Mouse (Mus musculus) heart, embryonic 11.5 days (tissue): ENCODE results near the gene Syngr3. TPM values are rescaled to one million over a fixed set of nuclear protein-coding genes. Genes with fewer than 3 reads are reported as not detected.
"Not testable (repeated sequence)": the region's sequence is repeated elsewhere in the genome, so short reads cannot be mapped to it uniquely, and the experiment has no call there.

Source experiments
- ATAC-seq: fragments of 200-750 bp; cut with Nextera tagmentation; replicated peaks from 2 replicates; pipeline ENCODE4 v1.8.0; 2017; ENCODE audit warnings: moderate library complexity; ENCODE audit not compliant: insufficient number of reproducible peaks, low FRiP score, low TSS enrichment
- H3K27ac ChIP-seq: fragments of 300-500 bp; sonication (generic); 2 replicates; pipeline ENCODE4 v1.5.1; 2014; ENCODE audit warnings: mild to moderate bottlenecking, low read depth, low read length
- H3K27me3 ChIP-seq: fragments of 300-500 bp; sonication (generic); 2 replicates; pipeline ENCODE4 v1.6.1; 2014; ENCODE audit warnings: mild to moderate bottlenecking, low read length, mixed read lengths; ENCODE audit not compliant: control insufficient read depth, insufficient read depth
- H3K36me3 ChIP-seq: fragments of 300-500 bp; sonication (generic); 2 replicates; pipeline ENCODE4 v1.6.1; 2014; ENCODE audit warnings: mild to moderate bottlenecking, low read length, moderate library complexity, mixed read lengths; ENCODE audit not compliant: control insufficient read depth, insufficient read depth
- H3K4me1 ChIP-seq: fragments of 300-500 bp; sonication (generic); 2 replicates; pipeline ENCODE4 v1.6.1; 2014; ENCODE audit warnings: low read length; ENCODE audit not compliant: control insufficient read depth, insufficient read depth
- H3K4me2 ChIP-seq: fragments of 300-500 bp; sonication (generic); 2 replicates; pipeline ENCODE4 v1.6.1; 2014; ENCODE audit warnings: mild to moderate bottlenecking, moderate library complexity
- H3K4me3 ChIP-seq: fragments of 300-500 bp; sonication (generic); 2 replicates; pipeline ENCODE4 v1.5.1; 2014; ENCODE audit warnings: low read depth, low read length
- H3K9ac ChIP-seq: fragments of 300-500 bp; sonication (generic); 2 replicates; pipeline ENCODE4 v1.6.1; 2014; ENCODE audit warnings: mild to moderate bottlenecking, low read depth, low read length, moderate library complexity
- H3K9me3 ChIP-seq: fragments of 300-500 bp; sonication (generic); replicated peaks from 2 replicates; pipeline ENCODE4 v1.6.1; 2016; ENCODE audit warnings: low read length; ENCODE audit not compliant: control insufficient read depth
- WGBS: fragments of 180-500 bp; shearing (Covaris S2); extraction: QIAGEN DNeasy Blood & Tissue Kit; methylation state at CpG from one replicate; pipeline ENCODE4 v1.1.7; 2014; ENCODE audit not compliant: insufficient replicate concordance; 5-methylcytosine and 5-hydroxymethylcytosine counted together
- polyA plus RNA-seq: library from polyadenylated mRNA; unstranded; fragments of >200 nt; fragmentation: Nextera tagmentation; extraction: Ambion mirVana; gene quantifications from 2 replicates; pipeline ENCODE4 v1.2.1, GENCODE M21; 2014

The Syngr3 gene
- polyA plus RNA-seq, 1 experiment from 2014 or later: 0.39 TPM

DNA sequence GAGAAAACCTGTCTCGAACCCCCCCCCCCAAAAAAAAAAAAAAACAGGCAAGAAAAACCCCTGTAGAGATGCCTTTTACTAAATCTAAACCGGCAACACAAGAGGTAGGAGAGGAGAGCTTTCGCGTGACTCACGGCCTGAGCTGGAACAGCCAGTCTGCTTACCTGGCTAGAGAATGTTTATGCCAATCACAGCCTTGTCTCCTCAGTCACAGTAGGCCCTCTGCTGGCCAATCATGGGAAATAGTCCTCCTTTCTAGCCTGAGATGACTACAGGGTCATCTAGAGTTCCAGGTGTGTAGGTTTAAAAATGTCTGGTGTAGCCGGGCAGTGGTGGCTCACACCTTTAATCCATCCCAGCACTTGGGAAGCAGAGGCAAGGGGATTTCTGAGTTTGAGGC lies 22.3 kb downstream of the Syngr3 start:
- 30% methylated on average over 6 of the region's 6 CpGs for WGBS
- Histone ChIP-seq H3K9ac (no peak overlapping the region), H3K36me3 (no peaks in the 10 kb centered on the region), H3K4me2 (no peak overlapping the region), H3K9me3 (no peaks in the 10 kb centered on the region), H3K27me3 (no peaks in the 10 kb centered on the region; the same call in 1 of the 2 replicates), H3K27ac (no peak overlapping the region), H3K4me1 (peaks cover 23% of the 10 kb centered on the region), H3K4me3 (no peak overlapping the region)
- no peak for ATAC-seq

GRCm38 (mm10) chr17:24667011-24667410 lies 22.7 kb downstream of the Syngr3 start:
- not testable (repeated sequence) for H3K9ac ChIP-seq, H3K27ac ChIP-seq, H3K27me3 ChIP-seq, ATAC-seq, H3K9me3 ChIP-seq, H3K36me3 ChIP-seq, H3K4me2 ChIP-seq, H3K4me3 ChIP-seq
- 62% methylated on average over 7 of the region's 7 CpGs for WGBS
- peaks cover 19% of the 10 kb centered on the region for H3K4me1 ChIP-seq

- Histone ChIP-seq H3K4me2 (peak within 1 kb of the TSS; percentile 88), H3K36me3 (no peaks in the 10 kb centered on the region), H3K4me3 (peak within 1 kb of the TSS; percentile 50), H3K9me3 (no peaks in the 10 kb centered on the region), H3K27me3 (peaks cover 43% of the 10 kb centered on the region), H3K4me1 (peaks cover 9% of the 10 kb centered on the region), H3K9ac (peak within 1 kb of the TSS; percentile 60), H3K27ac (no peak within 1 kb of the TSS)
- ATAC-seq: no peak
- 2% methylated on average over 47 of the region's 47 CpGs for WGBS
Measured at GRCm38 (mm10) chr17:24658017-24658758, 31.6 kb downstream of the Syngr3 start, which contains the start of gene Npw. Gene Npw, minus strand, starts transcription at chr17:24658457.

DNA sequence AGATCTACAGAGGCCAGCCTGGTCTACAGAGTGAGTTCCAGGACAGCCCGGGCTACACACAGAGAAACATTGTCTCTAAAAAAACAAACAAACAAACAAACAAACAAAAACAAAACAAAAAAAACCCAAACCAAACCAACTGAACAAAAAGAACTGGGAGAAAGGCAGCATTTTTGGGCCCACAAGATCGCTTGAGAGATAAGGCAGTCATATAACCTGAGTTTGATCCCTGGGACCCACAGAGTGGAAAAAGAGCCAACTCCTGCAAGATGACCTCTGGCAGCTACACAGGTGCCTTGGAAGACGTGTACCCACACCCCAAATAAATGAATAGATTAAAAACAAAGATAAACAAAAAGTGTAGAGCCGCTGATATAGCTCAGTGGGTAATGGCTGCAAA lies 34.8 kb downstream of the Syngr3 start:
- 72% methylated on average over 4 of the region's 4 CpGs for WGBS
- H3K9ac ChIP-seq: no peak overlapping the region
- no peaks in the 10 kb centered on the region for H3K9me3 ChIP-seq
- no peak overlapping the region for H3K4me3 ChIP-seq
- H3K27me3 ChIP-seq: peaks cover 54% of the 10 kb centered on the region
- peaks cover 12% of the 10 kb centered on the region for H3K4me1 ChIP-seq
- H3K36me3 ChIP-seq: no peaks in the 10 kb centered on the region
- H3K27ac ChIP-seq: no peak overlapping the region
- no peak overlapping the region for H3K4me2 ChIP-seq
- ATAC-seq: no peak

- no peak for ATAC-seq
- H3K36me3 ChIP-seq: no peaks in the 10 kb centered on the region
- 3% methylated on average over 19 of the region's 19 CpGs for WGBS
- H3K9ac ChIP-seq: peak overlapping the region; percentile 43; the same call in 1 of the 2 replicates
- H3K27ac ChIP-seq: no peak overlapping the region
- H3K4me2 ChIP-seq: peak overlapping the region; percentile 68
- H3K4me1 ChIP-seq: peaks cover 17% of the 10 kb centered on the region
- H3K9me3 ChIP-seq: no peaks in the 10 kb centered on the region
- peaks cover 46% of the 10 kb centered on the region for H3K27me3 ChIP-seq
- peak overlapping the region; percentile 32 for H3K4me3 ChIP-seq
Measured at GRCm38 (mm10) chr17:24653967-24654710, 35.6 kb downstream of the Syngr3 start.

- Histone ChIP-seq H3K4me3 (no peak overlapping the region), H3K27me3 (peaks cover 40% of the 10 kb centered on the region), H3K27ac (no peak overlapping the region), H3K9ac (no peak overlapping the region), H3K4me2 (no peak overlapping the region), H3K9me3 (no peaks in the 10 kb centered on the region), H3K36me3 (no peaks in the 10 kb centered on the region), H3K4me1 (peaks cover 18% of the 10 kb centered on the region)
- ATAC-seq: no peak
- WGBS: 55% methylated on average over 3 of the region's 3 CpGs
Measured at GRCm38 (mm10) chr17:24651835-24652234, 37.9 kb downstream of the Syngr3 start.

DNA sequence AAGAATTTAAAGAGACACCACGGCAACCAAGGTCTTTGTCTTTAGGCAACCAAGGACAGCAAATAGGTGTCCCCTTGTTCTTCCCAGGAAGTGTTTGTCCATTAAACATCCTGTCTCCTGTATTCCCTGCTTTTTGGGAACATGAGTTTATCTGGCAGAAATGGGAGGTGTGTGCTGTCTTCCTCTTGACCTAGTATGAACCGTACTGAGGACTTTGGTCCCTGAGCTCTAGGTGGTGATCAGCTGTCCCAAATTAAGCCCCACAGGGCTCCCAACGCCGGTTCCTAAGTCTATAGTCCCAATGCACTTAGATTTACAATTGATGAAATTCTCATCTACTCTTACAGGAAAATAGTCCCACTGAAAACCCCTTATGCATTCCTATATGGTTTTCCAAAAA lies 39.0 kb downstream of the Syngr3 start:
- no peaks in the 10 kb centered on the region for H3K36me3 ChIP-seq
- no peaks in the 10 kb centered on the region for H3K9me3 ChIP-seq
- H3K27me3 ChIP-seq: peaks cover 32% of the 10 kb centered on the region
- peak overlapping the region; percentile 98; the same call in 1 of the 2 replicates for H3K4me2 ChIP-seq
- peaks cover 22% of the 10 kb centered on the region for H3K4me1 ChIP-seq
- no peak overlapping the region for H3K4me3 ChIP-seq
- no peak overlapping the region for H3K9ac ChIP-seq
- H3K27ac ChIP-seq: no peak overlapping the region
- ATAC-seq: no peak
- 74% methylated on average over 4 of the region's 4 CpGs for WGBS

DNA sequence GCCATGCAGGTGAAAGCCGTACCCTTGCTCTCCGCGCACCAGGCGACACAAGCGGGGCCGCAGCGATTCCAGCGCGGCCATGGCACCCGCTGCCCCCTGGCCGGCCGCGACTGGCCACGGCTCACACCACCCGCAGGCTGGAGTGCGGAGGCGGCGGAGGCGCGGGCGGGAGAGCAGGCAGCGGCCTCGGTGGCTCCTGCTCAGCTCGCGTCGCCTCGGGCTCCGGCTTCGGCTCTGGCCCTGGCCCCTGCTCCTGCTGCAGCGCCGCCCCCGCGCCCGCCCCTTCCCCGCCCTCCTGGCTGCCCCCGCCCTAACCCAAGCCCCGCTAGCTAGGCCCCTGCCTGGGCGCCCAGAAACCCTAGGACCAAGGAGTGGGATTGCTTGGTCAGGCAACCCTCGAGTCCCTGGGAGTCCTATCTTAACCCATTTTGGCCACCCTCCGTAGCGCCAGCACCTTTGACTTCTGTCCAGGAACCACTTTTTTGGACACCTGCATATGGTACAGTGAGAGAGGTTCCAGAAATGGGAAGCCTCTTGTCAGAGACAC lies 39.6 kb downstream of the Syngr3 start, which contains the start of gene Slc9a3r2:
Gene Slc9a3r2, minus strand, starts transcription at position 258 of the 547 bp plus-strand sequence.
- peak; percentile 78 for ATAC-seq
- 2% methylated on average over 34 of the region's 41 CpGs for WGBS
- Histone ChIP-seq H3K9me3 (no peaks in the 10 kb centered on the region), H3K27ac (peak within 1 kb of the TSS; percentile 29; the same call in 1 of the 2 replicates), H3K9ac (peak within 1 kb of the TSS; percentile 80), H3K4me2 (peak within 1 kb of the TSS; percentile 98), H3K36me3 (no peaks in the 10 kb centered on the region), H3K4me1 (peaks cover 28% of the 10 kb centered on the region), H3K4me3 (peak within 1 kb of the TSS; percentile 76), H3K27me3 (peaks cover 32% of the 10 kb centered on the region)
